Mouse (Mus musculus) G1E-ER4 (cell line): ENCODE measurements around the gene Clpx. TPM values are rescaled to one million over a fixed set of nuclear protein-coding genes. Genes with fewer than 3 reads are reported as not detected.

Experiments used
- GATA1 ChIP-seq: IDR thresholded peaks from one replicate; pipeline ENCODE4 v1.8.0; 2012; ENCODE audit warnings: low read length, inconsistent platforms
- polyA plus RNA-seq: library from polyadenylated mRNA; stranded (reverse); fragments of >175 nt; gene quantifications from 2 replicates; pipeline ENCODE4 v1.2.3, GENCODE M21; 2012

The Clpx gene
- polyA plus RNA-seq, 1 experiment: 25.8 TPM

DNA sequence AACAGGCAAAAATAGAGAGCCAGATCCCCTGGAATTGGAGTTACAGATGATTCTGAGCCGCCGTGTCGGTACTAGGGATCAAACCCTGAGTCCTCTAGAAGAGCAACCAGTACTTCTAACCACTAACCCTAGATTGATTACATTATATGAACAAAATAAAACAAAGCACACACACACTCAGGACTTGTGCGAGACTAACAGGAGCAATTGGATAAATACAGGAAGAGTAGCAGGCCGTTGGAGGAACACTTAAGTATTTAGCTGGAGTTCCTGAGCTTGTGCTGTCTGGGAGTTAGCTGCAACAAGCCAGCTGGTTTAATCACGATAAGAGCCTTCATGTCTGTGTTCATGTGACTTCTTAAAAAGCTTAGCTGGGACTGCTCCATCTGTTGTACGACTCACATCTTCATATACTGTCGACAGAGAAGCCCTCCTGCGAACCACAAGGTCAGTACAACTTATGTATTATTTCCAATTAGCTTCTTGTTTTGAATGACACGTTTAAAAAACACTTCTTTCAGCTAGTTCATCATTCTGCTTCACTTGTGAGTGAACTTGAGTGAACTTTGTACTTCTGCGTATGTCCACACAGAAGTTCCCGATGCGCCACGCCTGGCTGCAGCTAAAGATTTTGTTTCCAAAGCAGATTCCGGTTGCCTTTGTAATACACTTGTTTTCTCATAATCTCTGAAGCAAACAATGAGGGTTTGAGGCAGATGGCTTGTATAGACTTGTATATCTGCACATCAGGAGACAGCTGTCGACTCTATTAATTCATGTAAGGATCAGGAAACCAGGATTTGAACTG lies 66.8 kb downstream of the Clpx start, which contains the start of gene Ubap1l:
Gene Ubap1l, plus strand, starts transcription at position 401 of the 808 bp plus-strand sequence.
- no peak for TF ChIP-seq GATA1

DNA sequence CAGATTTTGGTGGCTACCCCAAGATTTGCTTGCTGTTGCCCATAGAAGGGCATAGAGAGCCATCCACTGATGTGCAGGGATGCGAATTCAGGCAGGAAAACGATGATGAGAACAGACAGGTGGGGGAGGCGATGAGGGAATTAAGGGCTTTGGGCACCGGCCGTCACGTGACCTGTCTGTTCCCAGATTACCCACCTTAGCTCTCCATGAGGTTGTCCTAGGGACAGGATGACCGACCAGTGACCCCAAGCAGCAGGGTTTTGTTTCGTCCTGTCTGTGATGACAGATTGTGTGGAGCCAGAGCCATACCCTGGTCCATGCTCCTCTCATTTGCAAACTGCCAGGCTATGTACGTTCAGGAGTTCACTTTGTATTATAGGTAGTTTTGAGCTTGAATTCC lies 69.6 kb downstream of the Clpx start:
- TF ChIP-seq GATA1: no peak

DNA sequence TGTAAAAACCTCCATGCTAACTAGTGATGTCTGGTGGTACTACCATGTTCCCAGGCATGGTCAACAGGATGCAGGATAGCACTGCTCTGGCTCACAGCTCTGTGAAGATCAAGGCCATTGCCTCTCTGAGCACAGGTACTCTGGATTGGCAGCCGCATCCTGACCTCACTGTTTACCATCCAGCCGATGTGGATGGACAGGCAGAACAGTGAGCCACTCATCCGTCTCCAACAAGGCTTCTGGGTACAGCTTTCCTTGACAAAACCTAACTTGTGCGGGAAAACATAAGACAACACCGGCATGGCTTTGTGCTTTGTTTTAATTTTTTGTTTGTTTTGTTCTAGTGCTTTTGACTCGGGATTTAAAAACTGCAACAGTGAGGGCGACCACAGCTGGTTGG lies 71.7 kb downstream of the Clpx start:
- no peak for TF ChIP-seq GATA1

DNA sequence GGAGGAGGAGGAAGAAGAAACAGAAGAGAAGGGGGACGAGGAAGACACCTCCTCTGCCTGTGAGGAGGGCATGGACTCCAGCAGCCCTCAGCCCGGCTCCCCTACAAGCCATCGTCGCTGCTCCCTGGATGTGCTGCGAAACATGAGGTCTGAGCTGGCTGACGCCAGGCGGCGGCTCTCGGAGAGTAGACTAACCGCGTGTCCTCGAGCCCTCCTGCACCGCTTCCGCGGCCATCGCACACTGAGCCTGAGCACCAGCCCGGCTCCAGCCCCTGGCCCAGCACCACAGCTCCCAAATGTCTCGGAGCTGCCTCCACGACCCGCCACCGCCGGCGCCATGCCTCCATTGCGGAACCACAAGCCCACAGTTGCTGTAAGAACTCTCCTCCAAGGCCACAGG lies 77.7 kb downstream of the Clpx start:
- TF ChIP-seq GATA1: no peak

DNA sequence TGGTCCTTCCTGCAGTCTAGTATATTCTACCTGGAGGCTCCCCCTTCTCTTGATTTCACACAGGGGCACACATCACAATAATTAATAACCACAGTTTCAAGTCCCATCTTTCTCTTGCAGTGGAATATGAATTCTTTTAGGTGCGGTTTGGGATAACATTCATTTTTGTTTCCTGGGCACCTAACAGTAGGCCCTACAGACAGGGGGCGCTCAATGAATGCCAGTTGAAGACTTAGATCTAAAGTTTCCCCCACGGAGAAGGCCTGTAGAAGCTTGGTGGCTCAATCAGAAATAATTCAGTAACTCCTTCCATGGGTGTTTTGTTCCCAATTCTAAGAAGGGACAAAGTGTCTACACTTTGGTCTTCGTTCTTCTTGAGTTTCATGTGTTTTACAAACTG lies 78.4 kb downstream of the Clpx start:
- no peak for TF ChIP-seq GATA1

DNA sequence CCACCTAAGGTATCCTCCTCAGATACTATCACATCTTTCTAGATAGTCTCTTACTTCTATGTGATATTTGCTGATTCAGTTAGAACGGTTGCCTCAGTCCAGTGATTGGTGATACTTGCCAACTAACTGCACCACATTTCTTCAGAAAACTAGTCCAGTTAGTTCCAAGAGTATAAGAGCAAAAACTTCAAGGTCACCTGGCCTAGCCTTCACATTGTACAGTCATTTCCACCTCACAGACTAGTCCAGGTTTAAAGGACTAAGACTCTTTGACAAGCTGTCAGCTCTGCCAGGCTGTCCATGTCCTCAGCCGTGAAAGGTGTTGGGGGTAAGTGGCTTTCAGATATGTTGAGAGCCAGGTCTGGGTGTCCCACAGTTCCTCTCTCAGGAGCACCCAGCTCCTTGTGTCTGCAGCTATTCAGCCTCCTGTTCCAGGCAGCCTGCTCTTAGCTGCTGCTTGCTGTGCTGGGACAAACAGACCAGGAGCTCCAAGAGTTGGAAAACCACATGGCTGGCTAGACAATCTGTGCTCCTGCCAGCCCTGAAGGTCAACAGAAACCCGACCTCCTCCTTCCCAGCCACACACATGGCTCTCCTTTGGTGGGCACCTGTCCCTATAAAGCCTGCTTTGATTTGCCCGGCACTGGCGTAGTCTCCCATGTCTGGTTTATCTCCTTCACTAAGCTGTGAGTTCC lies 80.6 kb downstream of the Clpx start:
- no peak for TF ChIP-seq GATA1

DNA sequence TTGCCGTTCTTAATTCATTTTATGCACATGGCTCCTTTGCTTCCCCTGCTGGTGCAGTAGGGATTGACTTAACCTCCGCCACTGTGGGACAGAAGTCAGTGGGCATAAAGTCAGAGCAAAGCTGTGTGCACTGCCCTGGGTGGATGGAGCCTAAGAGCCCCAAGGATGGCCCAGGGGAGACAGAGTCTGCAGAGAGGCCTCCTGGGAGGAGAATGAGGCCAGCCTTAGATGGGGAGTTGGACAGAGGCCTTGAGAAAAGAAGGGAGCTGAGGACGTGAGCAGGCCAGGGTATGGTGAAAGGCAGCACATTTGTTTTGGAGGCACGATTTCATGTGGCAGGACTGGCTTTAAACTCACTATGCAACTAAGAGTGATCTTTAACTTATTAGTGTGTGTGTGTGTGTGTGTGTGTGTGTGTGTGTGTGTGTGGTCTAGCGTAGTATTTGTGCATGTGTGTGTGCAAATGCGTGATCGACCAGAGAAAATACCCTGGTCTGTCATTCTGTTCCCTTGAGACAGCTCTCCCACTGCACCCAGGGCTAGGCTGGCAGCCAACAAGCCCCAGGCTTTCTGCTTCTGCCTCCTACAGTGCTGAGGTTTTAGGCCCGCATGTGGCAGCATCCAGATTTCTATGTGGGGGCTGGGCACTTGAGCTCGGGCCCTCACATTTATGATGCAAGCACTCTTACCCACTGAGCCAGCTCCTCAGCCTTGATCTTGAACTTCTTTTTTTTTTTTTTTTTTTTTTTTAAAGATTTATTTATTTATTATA lies 81.3 kb downstream of the Clpx start:
- no peak for TF ChIP-seq GATA1

Other genes with a start within 250 kb of the Clpx start
- 0.01 TPM in 1 of 2 replicates, not detected in the other for gene Igdcc4, start 192.8 kb upstream of the Clpx start, polyA plus RNA-seq
- gene Igdcc3, start 153.1 kb upstream of the Clpx start, polyA plus RNA-seq: not detected in 2 replicates
- 10.1 and 14.4 TPM in 2 replicates for gene Parp16, start 98.9 kb upstream of the Clpx start, polyA plus RNA-seq
- not detected in 2 replicates for gene Cilp, start 29.1 kb upstream of the Clpx start, polyA plus RNA-seq
- gene Pdcd7, start 51.8 kb downstream of the Clpx start, polyA plus RNA-seq: 29.8 and 42.2 TPM in 2 replicates
- 0.05 and 0.08 TPM in 2 replicates for gene Ubap1l, start 66.8 kb downstream of the Clpx start, polyA plus RNA-seq
- not detected in 2 replicates for gene Kbtbd13, start 97.4 kb downstream of the Clpx start, polyA plus RNA-seq
- not detected in 2 replicates for gene Rasl12, start 104.2 kb downstream of the Clpx start, polyA plus RNA-seq
- not detected in 2 replicates for gene Slc51b, start 128.7 kb downstream of the Clpx start, polyA plus RNA-seq
- 8.3 and 11.7 TPM in 2 replicates for gene Mtfmt, start 141.5 kb downstream of the Clpx start, polyA plus RNA-seq
- gene Spg21, start 166.7 kb downstream of the Clpx start, polyA plus RNA-seq: 20.7 and 28.0 TPM in 2 replicates
- not detected in 2 replicates for gene Ankdd1a, start 225.9 kb downstream of the Clpx start, polyA plus RNA-seq